Mouse (Mus musculus) megakaryocyte, embryonic 14.5 days (primary cell): ENCODE results near the gene Scarf2.

ENCODE experiments used
- FLI1 ChIP-seq: IDR thresholded peaks from 2 replicates; pipeline ENCODE4 v1.6.1; 2012; ENCODE audit warnings: low read length, inconsistent platforms, mixed read lengths
- GATA1 ChIP-seq: IDR thresholded peaks from 3 replicates; pipeline ENCODE4 v1.6.1; 2012; ENCODE audit warnings: mixed read lengths, low read length, inconsistent platforms, borderline replicate concordance

DNA sequence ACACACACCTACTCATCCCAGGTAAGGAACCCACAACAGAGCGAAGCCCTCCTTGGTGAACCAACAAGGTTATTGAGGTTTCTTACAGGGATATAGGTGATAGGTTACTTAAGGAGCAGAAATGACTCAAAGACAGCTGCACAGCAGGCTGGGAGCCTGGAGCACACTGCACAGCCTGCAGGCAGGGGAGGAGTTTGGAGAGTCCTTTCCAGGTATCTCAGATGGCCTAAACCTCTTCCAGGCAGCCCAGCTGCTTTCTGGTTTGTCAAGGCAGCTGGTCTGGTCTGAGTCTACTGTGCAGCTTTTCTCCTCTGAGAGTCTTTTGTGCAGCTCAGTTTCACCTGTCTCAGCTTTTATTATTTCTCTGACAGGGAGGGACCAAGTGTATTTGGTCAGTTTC, 39.3 kb upstream of the Scarf2 start:
- TF ChIP-seq GATA1 (no peak), FLI1 (no peak)
